Mouse (Mus musculus) liver, embryonic 14.5 days (tissue): ENCODE measurements around the gene Lkaaear1.

Experiments used
- CTCF ChIP-seq: IDR thresholded peaks from 2 replicates; pipeline ENCODE4 v1.5.1; 2016; ENCODE audit warnings: antibody characterized with exemption, low read depth, control low read depth
- EP300 ChIP-seq: IDR thresholded peaks from 2 replicates; pipeline ENCODE4 v1.6.1; 2016; ENCODE audit warnings: antibody characterized with exemption, low read depth

DNA sequence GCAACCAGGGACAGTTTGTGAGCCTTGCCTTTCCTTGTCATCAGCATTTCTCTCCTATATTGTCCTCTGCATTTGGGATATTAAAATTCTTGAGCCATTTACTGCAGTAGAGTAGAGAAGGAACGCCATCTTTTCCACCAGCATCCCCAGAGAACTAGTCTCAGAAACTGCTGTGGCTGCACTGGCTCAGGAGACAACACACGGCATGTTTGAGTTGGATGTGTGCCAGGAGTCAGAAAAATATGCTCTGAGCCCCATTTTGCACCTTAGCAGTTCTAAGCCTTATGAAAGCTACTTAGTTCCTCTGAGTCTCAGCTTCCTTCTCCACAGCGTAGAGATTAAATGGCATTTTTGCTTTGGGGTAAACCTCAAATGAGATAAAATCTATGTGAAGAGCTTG is 18.7 kb upstream of the Lkaaear1 start:
- no peak for TF ChIP-seq CTCF
- no peak for TF ChIP-seq EP300
